Mouse (Mus musculus) embryonic facial prominence, embryonic 15.5 days (tissue): ENCODE measurements around the gene Skor1. TPM values are rescaled to one million over a fixed set of nuclear protein-coding genes. Genes with fewer than 3 reads are reported as not detected.

ENCODE experiments used
- ATAC-seq: fragments of 200-750 bp; cut with Nextera tagmentation; 2 replicates; pipeline ENCODE4 v1.8.0; 2017; ENCODE audit warnings: low read depth, moderate TSS enrichment; ENCODE audit not compliant: insufficient number of reproducible peaks, low FRiP score, low TSS enrichment
- H3K27ac ChIP-seq: fragments of 300-500 bp; sonication (generic); replicated peaks from 2 replicates; pipeline ENCODE4 v1.5.1; 2015; ENCODE audit warnings: mild to moderate bottlenecking, inconsistent platforms
- H3K27me3 ChIP-seq: fragments of 300-500 bp; sonication (generic); 2 replicates; pipeline ENCODE4 v1.6.1; 2015; ENCODE audit warnings: inconsistent platforms
- H3K36me3 ChIP-seq: fragments of 300-500 bp; sonication (generic); 2 replicates; pipeline ENCODE4 v1.6.1; 2015; ENCODE audit warnings: mild to moderate bottlenecking, inconsistent platforms
- H3K4me1 ChIP-seq: fragments of 300-500 bp; sonication (generic); 2 replicates; pipeline ENCODE4 v1.6.1; 2015; ENCODE audit warnings: inconsistent platforms
- H3K4me2 ChIP-seq: fragments of 300-500 bp; sonication (generic); replicated peaks from 2 replicates; pipeline ENCODE4 v1.6.1; 2015; ENCODE audit warnings: mild to moderate bottlenecking, inconsistent platforms
- H3K4me3 ChIP-seq: fragments of 300-500 bp; sonication (generic); replicated peaks from 2 replicates; pipeline ENCODE4 v1.5.1; 2015; ENCODE audit warnings: mild to moderate bottlenecking, inconsistent platforms
- H3K9ac ChIP-seq: fragments of 300-500 bp; sonication (generic); 2 replicates; pipeline ENCODE4 v1.6.1; 2015; ENCODE audit warnings: inconsistent platforms
- H3K9me3 ChIP-seq: fragments of 300-500 bp; sonication (generic); replicated peaks from 2 replicates; pipeline ENCODE4 v1.6.1; 2016; ENCODE audit warnings: inconsistent platforms
- WGBS: fragments of 180-500 bp; shearing (Covaris S2); methylation state at CpG from one replicate; pipeline ENCODE4 v1.1.7; 2015; 5-methylcytosine and 5-hydroxymethylcytosine counted together
- polyA plus RNA-seq: library from polyadenylated mRNA; unstranded; fragments of >200 nt; fragmentation: Nextera tagmentation; extraction: Ambion mirVana; gene quantifications from 2 replicates; pipeline ENCODE4 v1.2.1, GENCODE M21; 2015

Skor1 gene
- polyA plus RNA-seq, 1 experiment from 2014 or later: not detected

DNA sequence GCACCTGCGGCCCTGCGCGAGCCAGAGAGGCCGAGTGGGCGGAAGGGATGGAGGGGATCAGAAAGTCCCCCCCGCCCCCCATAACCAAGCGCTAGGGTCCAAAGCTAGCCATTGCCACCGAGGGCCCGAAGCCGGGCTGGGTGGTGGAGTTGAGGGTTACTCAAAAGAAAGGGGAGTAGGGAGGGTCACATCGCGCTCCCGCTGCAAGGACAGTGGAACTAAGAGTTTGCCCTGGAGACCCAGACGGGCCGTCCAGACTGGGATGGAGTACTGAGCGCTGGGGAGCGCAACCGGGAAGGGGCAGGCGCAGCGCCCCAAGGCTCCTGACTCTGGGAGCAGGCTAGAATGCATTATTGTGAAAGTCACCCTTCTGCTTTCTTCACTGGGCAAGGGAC is 608 bp upstream of the Skor1 start:
- no peaks in the 10 kb centered on the region for H3K36me3 ChIP-seq
- peak overlapping the region; percentile 90 for H3K4me2 ChIP-seq
- H3K4me3 ChIP-seq: peak overlapping the region; percentile 47
- no peak for ATAC-seq
- 1% methylated on average over 20 of the region's 20 CpGs for WGBS
- no peak overlapping the region for H3K27ac ChIP-seq
- H3K4me1 ChIP-seq: peaks cover 52% of the 10 kb centered on the region
- H3K9ac ChIP-seq: no peak overlapping the region
- no peaks in the 10 kb centered on the region for H3K9me3 ChIP-seq
- H3K27me3 ChIP-seq: peaks cover 94% of the 10 kb centered on the region

- H3K27me3 ChIP-seq: peaks cover 100% of the 10 kb centered on the region
- H3K27ac ChIP-seq: no peak overlapping the region
- H3K9me3 ChIP-seq: no peaks in the 10 kb centered on the region
- peak overlapping the region; percentile 90; the same call in 1 of the 2 replicates for H3K4me2 ChIP-seq
- H3K9ac ChIP-seq: no peak overlapping the region
- no peak for ATAC-seq
- 2% methylated on average over 14 of the region's 14 CpGs for WGBS
- H3K4me3 ChIP-seq: peak overlapping the region; percentile 47
- no peaks in the 10 kb centered on the region for H3K36me3 ChIP-seq
- peaks cover 67% of the 10 kb centered on the region for H3K4me1 ChIP-seq
Observed at GRCm38 (mm10) chr9:63147786-63148409, 863 bp downstream of the Skor1 start.

- ATAC-seq: no peak
- Histone ChIP-seq H3K9me3 (no peaks in the 10 kb centered on the region), H3K4me2 (no peak overlapping the region), H3K27ac (no peak overlapping the region), H3K36me3 (no peaks in the 10 kb centered on the region), H3K9ac (no peak overlapping the region), H3K4me3 (peak overlapping the region; percentile 34), H3K27me3 (peaks cover 100% of the 10 kb centered on the region), H3K4me1 (peaks cover 72% of the 10 kb centered on the region)
- 2% methylated on average over 9 of the region's 9 CpGs for WGBS
Observed at GRCm38 (mm10) chr9:63147296-63147695, 1.5 kb downstream of the Skor1 start.

DNA sequence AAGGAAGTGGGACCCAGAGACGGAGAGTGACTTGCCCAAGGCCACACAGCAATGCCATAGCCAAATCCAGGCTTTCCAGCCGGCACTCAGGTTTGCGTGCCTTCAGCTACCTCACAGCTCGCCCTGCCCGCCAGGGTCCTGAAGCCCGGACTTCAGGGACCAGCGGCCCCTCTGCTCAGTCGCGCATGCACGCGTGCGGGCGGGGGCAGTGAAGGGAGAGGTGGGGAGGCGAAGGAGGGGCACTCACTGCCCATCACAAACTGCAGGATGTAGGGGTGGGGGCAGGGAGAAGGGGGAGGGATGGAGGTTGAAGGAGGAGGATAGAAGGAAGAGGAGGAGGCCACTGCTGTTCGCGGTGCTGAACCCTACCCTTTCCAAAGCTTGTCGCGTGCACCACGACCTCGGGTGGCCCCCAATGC is 1.9 kb downstream of the Skor1 start:
- Histone ChIP-seq H3K27me3 (peaks cover 100% of the 10 kb centered on the region), H3K36me3 (no peaks in the 10 kb centered on the region), H3K9me3 (no peaks in the 10 kb centered on the region), H3K4me1 (peaks cover 76% of the 10 kb centered on the region), H3K4me3 (peak overlapping the region; percentile 34), H3K27ac (no peak overlapping the region), H3K4me2 (peak overlapping the region; percentile 46), H3K9ac (no peak overlapping the region)
- ATAC-seq: no peak
- WGBS: under 1% methylated on average over 20 of the region's 20 CpGs

GRCm38 (mm10) chr9:63146126-63146855 is 2.5 kb downstream of the Skor1 start:
- ATAC-seq: no peak
- H3K9me3 ChIP-seq: no peaks in the 10 kb centered on the region
- peaks cover 100% of the 10 kb centered on the region for H3K27me3 ChIP-seq
- under 1% methylated on average over 46 of the region's 46 CpGs for WGBS
- no peak overlapping the region for H3K9ac ChIP-seq
- peaks cover 78% of the 10 kb centered on the region for H3K4me1 ChIP-seq
- H3K4me2 ChIP-seq: peak overlapping the region; percentile 46
- H3K27ac ChIP-seq: no peak overlapping the region
- H3K4me3 ChIP-seq: peak overlapping the region; percentile 34
- no peaks in the 10 kb centered on the region for H3K36me3 ChIP-seq

GRCm38 (mm10) chr9:63145249-63146125 is 3.3 kb downstream of the Skor1 start:
- no peak for ATAC-seq
- peaks cover 99% of the 10 kb centered on the region for H3K27me3 ChIP-seq
- H3K4me1 ChIP-seq: peaks cover 74% of the 10 kb centered on the region
- no peaks in the 10 kb centered on the region for H3K9me3 ChIP-seq
- under 1% methylated on average over 73 of the region's 73 CpGs for WGBS
- H3K36me3 ChIP-seq: no peaks in the 10 kb centered on the region
- H3K9ac ChIP-seq: no peak overlapping the region
- peak overlapping the region; percentile 46 for H3K4me2 ChIP-seq
- H3K27ac ChIP-seq: no peak overlapping the region
- peak overlapping the region; percentile 34 for H3K4me3 ChIP-seq

GRCm38 (mm10) chr9:63144502-63145248 is 4.1 kb downstream of the Skor1 start:
- H3K27me3 ChIP-seq: peaks cover 99% of the 10 kb centered on the region
- peak overlapping the region; percentile 34 for H3K4me3 ChIP-seq
- H3K27ac ChIP-seq: no peak overlapping the region
- H3K4me2 ChIP-seq: peak overlapping the region; percentile 46
- 3% methylated on average over 79 of the region's 80 CpGs for WGBS
- no peaks in the 10 kb centered on the region for H3K9me3 ChIP-seq
- no peak for ATAC-seq
- peaks cover 78% of the 10 kb centered on the region for H3K4me1 ChIP-seq
- H3K36me3 ChIP-seq: no peaks in the 10 kb centered on the region
- no peak overlapping the region for H3K9ac ChIP-seq

DNA sequence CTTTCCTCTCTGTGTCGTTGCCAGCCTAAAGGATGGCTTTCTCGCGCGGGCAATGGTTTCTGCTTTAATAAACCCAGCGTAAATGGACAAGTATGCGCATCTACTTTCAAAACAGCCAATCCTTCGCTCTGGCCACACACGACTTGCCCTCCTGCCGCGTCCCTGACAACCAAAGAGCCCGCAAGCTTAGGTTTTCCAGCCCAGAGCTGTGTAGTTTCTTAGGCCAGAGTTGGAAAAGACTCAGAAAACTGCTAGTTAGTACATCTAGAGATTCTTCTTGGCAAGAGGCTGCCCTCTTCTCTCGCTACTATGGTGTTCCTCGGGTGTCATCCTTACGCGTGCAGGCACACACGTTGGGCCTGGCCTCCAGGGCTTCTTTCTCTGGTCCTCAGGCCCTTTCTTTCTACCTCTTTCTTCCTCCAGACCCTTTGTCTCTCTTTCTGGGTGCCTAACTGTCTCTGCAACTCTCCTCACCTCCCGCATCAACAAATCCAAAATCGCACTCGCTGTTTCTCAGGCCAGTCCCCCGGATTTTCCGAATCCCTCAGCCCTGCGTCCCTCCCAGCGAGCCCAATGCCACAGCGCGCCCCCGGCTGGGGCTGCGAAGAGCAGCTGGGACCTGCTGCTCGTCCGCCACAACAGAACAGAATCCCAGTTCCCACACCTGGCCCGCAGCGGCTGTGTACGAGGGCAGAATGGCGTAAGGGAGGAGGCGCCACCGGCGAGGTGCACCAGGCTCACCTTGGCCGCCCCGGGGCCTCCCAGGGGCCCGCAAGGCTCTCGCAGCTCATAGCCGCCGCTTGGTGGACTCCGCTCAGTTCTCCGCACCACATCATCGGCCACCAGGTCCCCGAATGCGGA is 4.9 kb downstream of the Skor1 start:
- Histone ChIP-seq H3K4me3 (peak overlapping the region; percentile 34), H3K27ac (no peak overlapping the region), H3K36me3 (no peaks in the 10 kb centered on the region), H3K27me3 (peaks cover 99% of the 10 kb centered on the region), H3K9me3 (no peaks in the 10 kb centered on the region), H3K9ac (no peak overlapping the region), H3K4me1 (peaks cover 72% of the 10 kb centered on the region), H3K4me2 (peak overlapping the region; percentile 46; the same call in 1 of the 2 replicates)
- WGBS: 2% methylated on average over 47 of the region's 47 CpGs
- ATAC-seq: no peak

- 1% methylated on average over 25 of the region's 25 CpGs for WGBS
- no peak for ATAC-seq
- H3K9me3 ChIP-seq: no peaks in the 10 kb centered on the region
- no peaks in the 10 kb centered on the region for H3K36me3 ChIP-seq
- peaks cover 72% of the 10 kb centered on the region for H3K4me1 ChIP-seq
- peak overlapping the region; percentile 17; the same call in 1 of the 2 replicates for H3K4me3 ChIP-seq
- H3K27ac ChIP-seq: no peak overlapping the region
- no peak overlapping the region for H3K9ac ChIP-seq
- no peak overlapping the region for H3K4me2 ChIP-seq
- H3K27me3 ChIP-seq: peaks cover 98% of the 10 kb centered on the region
Observed at GRCm38 (mm10) chr9:63143227-63143626, 5.5 kb downstream of the Skor1 start.
